Mouse (Mus musculus): ENCODE results near the gene Gm5105.

DNA sequence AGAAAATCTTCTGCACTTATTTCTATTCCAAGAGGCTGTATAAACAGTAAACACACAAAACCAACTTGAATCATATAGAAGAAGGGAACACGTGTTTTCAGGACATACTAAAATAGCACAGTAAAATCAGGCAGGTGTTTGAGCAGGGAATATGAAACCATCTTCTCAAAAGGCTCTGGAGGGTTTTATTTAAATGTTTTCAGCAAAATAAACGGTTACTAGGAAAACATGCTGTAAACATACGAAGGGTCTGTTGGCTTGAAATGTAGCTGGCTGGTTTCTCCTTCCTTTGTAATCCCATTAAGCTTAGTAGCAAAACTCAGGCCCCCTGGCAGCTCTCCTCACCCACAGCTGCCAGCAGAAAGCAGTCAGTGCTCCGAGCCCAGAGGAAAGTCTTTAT is 9.0 kb downstream of the Gm5105 start:
- TF ChIP-seq CTCF (IDR thresholded peaks at IDR 0.05; ENCODE audit: borderline replicate concordance, insufficient read depth, low read depth, low read length) (no peak), POLR2A (IDR thresholded peaks at IDR 0.05; ENCODE audit: borderline replicate concordance, insufficient read depth, low read length) (no peak)

Data from cerebellum, adult 2 months (tissue).